Mouse (Mus musculus): Measurements from ENCODE around the gene Rxfp3.

GRCm38 (mm10) chr15:11066299-11066698 is 28.5 kb upstream of the Rxfp3 start:
- TF ChIP-seq GATA1 (IDR thresholded peaks at IDR 0.05; ENCODE audit: low read length) (no peak), TAL1 (IDR thresholded peaks at IDR 0.05; ENCODE audit: low read length) (no peak)
